Mouse (Mus musculus): ENCODE measurements around the gene Gsto2.

GRCm38 (mm10) chr19:47919966-47920375, 54.6 kb downstream of the Gsto2 start:
- TF ChIP-seq CTCF (IDR thresholded peaks at IDR 0.05; ENCODE audit: insufficient read depth, low read depth, low read length) (no peak), POLR2A (IDR thresholded peaks at IDR 0.05; ENCODE audit: insufficient read depth, low read depth, low read length) (no peak)

Data from olfactory bulb, adult 2 months (tissue).